Mouse (Mus musculus) cerebellum, postnatal 10 days (tissue): ENCODE data around the gene Krtap4-7.
"Not testable (repeated sequence)": the region's sequence is repeated elsewhere in the genome, so short reads cannot be mapped to it uniquely, and the experiment has no call there.

Experiments used
- DNase-seq, 2 experiments: peaks; one replicate each; pipeline ENCODE4 v3.0.0; 2021; ENCODE audit warnings: mixed read lengths in 2 of 2

The Krtap4-7 gene

DNA sequence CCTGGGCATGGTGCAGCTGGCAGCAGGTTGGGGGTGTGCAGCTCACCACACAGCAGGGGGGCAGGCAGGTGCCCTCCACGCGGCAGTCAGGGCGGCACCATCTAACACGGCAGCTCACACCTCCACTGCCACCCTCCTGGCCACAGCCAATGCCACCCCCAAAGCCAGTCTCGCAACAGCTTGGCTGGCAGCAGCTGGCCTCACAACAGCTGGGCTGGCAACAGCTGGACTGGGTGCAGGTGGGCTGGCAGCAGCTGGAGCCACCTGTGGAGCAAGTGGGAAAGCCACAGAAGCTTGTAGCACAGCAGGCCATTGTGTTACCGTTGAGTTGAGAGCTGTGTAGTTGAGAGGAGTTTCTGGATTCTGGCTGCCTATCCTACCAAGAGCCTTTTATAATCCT is 46.1 kb downstream of the Krtap4-7 start, which contains the start of gene Krtap9-3:
TSS of gene Krtap9-3 (minus strand) at position 364 of the 400 bp plus-strand sequence.
- not testable (repeated sequence) for DNase-seq
